Mouse (Mus musculus): Measurements from ENCODE around the gene Ifna13.

GRCm38 (mm10) chr4:88642526-88642925 is 1.7 kb downstream of the Ifna13 start:
- no peak for TF ChIP-seq CTCF (IDR thresholded peaks at IDR 0.05; ENCODE audit: control insufficient read depth, insufficient read depth, insufficient read length)
- TF ChIP-seq CEBPB (IDR thresholded peaks at IDR 0.05; ENCODE audit: low read depth): no peak
- no peak for TF ChIP-seq USF1 (IDR thresholded peaks at IDR 0.05; ENCODE audit: low read depth)
